Mouse (Mus musculus) kidney, postnatal 4 days (tissue): Measurements from ENCODE around the gene Gm45837.

Source experiments
- DNase-seq, 2 experiments: peaks; one replicate each; pipeline ENCODE4 v3.0.0; 2021; ENCODE audit warnings: mixed read lengths in 2 of 2

The Gm45837 gene

GRCm38 (mm10) chr7:101471423-101471822 lies 60.7 kb downstream of the Gm45837 start:
- DNase-seq: no peak

DNA sequence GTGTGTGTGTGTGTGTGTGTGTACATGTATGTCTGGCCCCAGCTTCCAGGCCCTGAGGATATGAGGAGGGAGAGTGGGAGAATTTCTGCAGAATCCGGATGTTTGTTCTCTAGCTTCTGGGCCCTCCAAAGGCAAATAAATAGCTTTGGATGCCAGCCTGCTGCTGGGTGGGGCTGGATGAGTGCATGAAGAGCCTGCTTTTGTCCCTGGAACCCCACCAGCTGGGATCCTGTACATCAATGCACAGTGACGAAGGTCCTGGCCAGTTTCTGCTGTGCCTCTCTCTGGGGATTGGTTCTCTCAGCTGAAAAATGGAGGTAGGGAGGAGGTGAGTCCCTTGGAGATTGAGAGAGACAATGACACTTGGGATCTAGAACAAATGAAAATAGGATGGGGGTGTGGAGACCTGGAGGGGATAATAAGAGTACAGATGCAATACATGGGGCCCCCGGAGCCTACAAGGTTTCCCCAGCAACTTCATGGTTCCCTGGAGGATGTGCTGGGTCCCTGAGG lies 61.3 kb downstream of the Gm45837 start:
- no peak for DNase-seq

DNA sequence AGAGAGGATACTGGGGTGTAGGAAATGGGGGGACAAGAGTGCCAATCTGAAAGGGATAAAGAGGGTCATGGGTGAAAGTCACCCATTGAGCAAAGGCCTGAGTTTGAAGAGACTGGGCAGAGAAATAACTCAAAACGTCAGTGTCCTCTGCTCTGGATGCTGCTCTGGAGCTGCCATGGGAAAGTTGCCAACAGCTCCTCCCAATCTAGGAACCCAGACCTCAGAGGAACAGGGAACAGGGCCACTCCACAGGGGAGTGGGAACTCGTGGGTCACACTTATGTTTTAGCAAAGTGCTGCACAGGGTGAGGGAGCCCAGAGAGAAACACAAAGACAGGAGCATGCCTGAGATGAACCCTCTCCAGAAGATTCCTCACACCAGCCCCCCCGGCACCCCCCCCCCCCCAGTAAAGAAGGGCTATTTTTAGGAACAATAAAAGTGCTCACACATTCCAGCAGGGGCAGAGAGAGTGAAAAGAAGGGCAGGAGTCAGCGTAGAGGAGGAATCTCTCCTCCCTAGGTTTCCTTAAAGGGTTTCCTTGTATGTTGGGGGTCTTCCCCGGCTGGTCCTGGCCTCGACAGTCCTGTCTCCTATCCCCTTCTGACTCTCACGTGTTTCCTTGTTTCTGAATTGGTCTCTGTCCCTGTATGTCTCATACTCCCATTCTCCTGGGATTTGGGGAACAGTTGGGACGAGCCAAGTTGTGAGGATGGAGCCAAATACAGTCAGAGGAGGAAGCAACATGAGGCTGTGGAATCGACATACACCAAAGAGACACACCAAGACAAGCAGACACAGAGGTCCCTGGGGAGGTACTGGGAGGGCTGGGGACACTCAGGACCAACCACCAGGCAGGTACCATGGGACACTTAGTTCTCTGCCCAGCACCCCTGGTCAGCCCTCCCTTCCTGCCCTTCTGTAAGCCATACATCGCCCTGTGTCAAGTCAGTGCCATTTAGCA lies 62.2 kb downstream of the Gm45837 start:
- no peak for DNase-seq

DNA sequence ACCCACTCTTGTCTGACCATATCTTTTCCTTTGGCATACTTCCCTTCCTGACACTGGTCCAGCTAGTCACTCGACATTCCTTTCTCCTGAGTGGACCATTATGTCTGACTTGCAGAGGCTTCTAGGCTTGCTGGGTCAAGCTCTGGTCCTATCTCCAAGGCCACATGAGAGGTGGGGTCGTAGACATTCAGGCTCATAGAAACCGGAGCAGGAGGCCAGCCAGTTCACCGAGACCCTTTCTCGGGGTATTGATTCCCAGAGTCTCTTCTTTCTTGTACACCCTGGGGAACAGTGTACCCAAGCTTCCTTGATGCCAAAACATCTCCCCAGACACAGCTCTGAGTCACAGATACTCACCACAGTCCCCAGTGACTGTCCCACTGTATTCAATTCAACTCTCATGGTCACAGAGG lies 63.7 kb downstream of the Gm45837 start:
- no peak for DNase-seq

DNA sequence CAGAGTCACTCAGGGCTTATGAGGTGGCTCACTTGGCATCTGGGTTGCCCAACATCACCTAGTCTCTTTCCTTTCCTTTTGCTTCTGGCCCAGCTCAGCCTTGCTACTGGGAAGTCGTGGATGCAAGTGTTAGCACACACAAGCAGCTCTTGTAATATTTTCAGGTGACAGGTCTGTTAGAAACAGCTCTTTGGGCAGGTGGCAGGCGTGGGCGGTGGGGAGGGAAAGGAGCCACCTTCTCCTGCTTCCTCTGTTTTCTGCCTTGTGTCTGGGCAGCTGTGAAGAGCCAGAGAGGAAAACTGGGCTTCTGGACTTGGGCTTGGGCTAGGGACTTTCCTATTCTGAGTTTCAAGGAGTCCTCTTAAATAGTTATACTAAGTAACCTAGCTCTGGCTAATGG lies 65.3 kb downstream of the Gm45837 start:
- DNase-seq: no peak

DNA sequence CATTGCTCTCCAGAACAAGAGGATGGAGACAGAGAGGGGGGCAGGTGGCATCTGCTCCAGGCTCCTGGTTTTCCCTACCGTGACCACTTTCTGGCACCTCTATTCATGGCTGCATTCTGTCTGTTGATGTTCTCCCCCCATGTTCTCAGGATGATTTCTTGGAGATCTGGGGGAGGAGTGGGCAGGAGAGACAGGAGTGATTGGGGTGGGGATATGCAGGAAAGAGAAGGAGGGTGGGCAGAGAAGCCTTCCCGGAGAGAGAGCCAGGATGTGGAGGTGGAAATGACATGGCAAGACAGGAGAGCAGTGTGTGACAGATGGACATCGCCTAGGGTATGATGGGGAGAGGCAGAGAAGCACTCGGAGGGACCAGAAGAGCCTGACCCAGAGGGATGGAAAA lies 65.8 kb downstream of the Gm45837 start:
- DNase-seq: no peak

GRCm38 (mm10) chr7:101477200-101477599 lies 66.5 kb downstream of the Gm45837 start:
- DNase-seq: peak; percentile 57 to 61

DNA sequence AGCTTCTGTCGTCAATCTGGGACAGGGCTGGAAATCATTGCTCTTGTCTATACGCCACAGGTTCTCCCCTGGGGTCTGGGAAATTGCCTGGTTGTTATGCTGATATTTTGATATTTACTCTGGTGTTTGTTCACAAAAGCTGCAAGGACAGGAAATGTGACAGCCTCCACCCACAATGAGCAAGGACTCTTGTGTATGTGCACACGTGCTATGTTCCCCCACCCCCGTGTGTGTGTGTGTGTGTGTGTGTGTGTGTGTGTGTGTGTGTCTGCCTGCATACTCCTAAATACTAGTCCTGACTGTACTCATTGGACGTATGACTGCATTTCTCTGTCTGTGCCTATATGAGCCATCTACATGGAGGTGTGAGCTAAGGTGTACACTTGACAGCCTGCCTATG lies 67.4 kb downstream of the Gm45837 start:
- DNase-seq: no peak

DNA sequence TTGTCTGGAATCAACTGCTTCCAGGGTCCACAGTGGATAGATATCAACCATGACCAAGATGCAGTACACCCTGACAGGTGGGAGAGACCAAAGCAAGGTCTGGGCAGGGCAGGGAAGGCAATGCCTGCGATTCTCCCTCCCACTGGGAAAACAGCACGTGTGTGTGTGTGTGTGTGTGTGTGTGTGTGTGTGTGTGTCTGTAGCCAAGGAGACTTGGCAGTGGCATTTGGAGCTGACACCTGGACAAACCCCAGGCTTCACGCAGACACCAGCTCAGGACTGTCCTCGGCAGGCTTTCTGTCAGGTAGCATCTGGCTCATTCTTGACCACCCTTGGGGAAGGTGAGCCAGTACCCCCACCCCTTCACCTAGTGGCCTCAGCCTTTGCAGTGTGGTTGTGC lies 69.2 kb downstream of the Gm45837 start:
- no peak for DNase-seq

DNA sequence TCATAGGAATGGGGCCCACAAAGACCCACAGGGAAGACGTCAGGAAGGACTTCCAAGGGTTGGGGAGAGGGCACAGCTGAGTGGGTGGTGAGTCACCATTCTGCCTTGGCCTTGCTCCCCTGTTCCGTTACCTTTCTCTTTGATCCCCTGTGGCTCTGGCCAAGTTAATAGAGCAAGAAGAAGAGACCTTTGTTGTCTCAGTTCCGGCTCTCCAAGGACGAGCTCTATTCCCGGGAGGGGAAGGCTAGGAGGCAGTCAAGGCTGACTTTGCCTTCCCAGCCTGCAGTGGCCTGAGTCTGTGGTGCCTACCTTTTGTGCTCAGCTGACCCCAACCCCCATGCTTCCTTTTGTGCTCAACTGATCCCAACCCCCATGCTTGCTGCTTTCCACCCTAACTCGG lies 70.0 kb downstream of the Gm45837 start:
- no peak for DNase-seq

DNA sequence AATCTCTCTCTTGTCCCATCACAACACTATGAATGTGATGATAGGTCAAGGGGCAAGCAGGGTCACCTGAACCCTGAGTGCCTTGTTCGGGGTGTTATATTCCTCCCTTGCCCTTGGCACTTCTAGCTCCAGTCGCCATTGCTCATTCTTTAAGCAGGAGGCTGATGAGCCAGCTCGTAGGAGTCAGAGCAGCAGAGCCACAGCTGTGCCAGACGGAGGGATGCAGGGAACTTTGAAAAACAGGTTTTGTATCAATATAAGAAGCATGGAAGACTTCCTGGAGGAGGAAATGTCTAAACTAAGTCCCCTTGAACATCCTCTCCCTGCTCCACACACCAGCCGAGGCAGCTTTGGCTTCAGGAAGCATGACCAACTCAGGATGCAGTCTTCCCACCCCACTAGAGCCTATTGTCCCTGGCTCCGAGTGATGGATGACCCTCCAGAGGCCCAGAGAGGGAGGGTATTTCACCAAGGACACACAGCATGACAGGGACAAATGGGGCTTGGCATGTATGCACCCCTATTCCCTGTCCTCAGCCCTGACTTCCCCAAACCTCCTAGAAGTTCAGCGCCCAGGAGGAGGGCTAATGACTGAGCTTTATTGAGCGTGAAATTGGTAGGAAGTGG lies 71.3 kb downstream of the Gm45837 start:
- DNase-seq: peak; percentile 22 to 43

DNA sequence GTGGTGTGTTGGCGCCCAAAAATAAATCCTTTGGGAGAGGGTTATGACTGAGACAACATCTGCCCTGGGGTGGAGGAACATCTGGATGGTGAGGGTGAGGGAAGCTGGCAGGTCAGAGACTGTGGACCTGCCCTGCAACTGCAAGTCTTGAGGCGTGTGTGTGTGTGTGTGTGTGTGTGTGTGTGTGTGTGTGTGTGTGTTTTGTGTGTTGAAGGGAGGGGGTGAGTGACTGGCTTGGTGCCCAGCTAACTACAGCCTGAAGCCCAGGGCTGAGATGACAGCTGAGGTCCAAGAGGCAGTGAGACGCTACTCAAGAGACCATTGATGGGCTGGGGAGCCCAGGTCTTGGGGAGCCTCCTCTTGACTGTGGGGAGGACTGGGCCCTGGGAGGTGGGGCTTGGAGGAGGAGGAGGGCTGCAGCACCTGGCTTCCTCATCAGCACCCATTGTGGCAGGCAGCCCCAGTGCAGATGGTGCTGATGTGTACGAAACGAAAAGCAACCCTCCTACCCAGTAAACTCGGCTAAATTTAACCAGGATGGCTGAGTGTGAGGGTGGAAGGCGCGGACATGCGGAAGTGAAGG lies 71.9 kb downstream of the Gm45837 start:
- DNase-seq: peak; percentile 35 to 54

DNA sequence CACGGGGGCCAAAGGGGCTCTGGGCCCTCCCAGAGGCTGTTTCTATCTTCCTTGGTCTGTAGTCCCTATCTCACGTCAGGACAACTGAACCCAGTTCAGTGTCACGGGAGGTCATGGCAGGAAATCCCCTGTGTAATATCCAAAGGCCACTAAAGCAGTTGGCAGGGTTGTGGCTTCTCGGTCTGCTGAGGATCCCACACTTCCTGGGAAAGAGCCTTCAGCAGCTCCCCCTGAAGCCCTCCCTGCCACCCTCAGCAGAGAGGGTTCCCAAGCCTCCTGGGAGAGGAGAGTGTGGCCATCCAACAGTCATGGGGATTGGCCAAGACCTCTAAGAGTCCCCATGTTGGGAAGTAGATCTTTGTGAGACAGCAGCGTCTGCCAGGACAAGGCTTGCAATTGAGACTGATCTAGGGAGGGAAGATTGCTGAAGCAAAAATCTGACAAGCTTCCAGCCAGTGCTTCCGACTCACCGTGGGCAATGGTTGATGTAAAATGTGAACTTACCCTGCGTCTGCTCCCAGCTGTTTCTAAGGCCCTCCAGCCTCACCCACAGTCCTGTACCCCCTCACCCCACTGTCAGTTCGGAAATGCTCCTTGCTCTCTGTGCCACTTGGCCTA lies 72.9 kb downstream of the Gm45837 start:
- no peak for DNase-seq

DNA sequence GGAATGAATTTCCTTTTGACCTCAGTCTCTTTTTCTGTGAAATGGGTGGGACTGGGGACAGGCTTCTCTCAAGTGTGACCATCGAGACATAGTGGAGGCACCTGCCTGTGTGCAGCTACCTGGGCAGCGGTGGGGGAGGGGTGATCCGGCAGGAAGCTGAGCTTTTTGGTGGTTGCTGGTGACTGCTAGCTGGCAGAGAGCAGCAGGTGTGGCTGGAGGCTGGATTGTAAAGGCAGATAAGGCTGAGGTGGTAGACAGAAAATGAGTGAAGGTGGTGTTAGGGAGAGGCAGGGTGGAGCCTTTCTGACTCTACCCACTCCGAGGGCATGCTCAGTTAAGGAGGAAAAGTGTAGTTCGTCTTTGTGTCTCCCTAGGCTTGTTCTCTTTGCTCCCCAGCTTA lies 76.4 kb downstream of the Gm45837 start:
- no peak for DNase-seq

- DNase-seq: peak in 1 of 2 experiments; percentile 30
Observed at GRCm38 (mm10) chr7:101490952-101491351, 80.3 kb downstream of the Gm45837 start.

GRCm38 (mm10) chr7:101498385-101498784 lies 87.7 kb downstream of the Gm45837 start:
- DNase-seq: no peak

GRCm38 (mm10) chr7:101499251-101499650 lies 88.6 kb downstream of the Gm45837 start:
- DNase-seq: no peak

DNA sequence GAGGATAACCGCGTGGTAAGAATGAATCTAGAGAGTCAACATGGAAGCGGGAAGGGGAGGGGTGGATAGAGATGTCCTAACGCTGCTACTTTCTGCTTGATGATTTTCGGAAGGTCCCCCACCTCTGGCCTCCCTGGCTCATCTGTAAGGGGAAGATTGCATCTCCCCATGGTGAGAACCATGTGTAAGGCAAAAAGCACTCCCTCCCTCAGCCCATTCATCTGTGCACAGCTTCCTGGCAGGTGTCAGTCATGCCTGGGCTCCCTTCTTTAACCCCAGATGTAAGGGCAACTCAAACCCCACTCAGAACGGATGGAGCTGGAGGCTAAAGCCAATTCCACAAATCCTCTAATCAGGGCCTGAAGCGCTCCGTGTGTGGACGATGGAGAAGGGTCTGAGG lies 89.0 kb downstream of the Gm45837 start:
- DNase-seq: no peak

GRCm38 (mm10) chr7:101501236-101501635 lies 90.5 kb downstream of the Gm45837 start:
- no peak for DNase-seq

- DNase-seq: peak; percentile 41 to 45
Observed at GRCm38 (mm10) chr7:101501675-101502074, 91.0 kb downstream of the Gm45837 start.

- DNase-seq: peak; percentile 73 to 80
Observed at GRCm38 (mm10) chr7:101503351-101503750, 92.7 kb downstream of the Gm45837 start.

- no peak for DNase-seq
Observed at GRCm38 (mm10) chr7:101503803-101504202, 93.1 kb downstream of the Gm45837 start.

GRCm38 (mm10) chr7:101504507-101504906 lies 93.8 kb downstream of the Gm45837 start:
- peak; percentile 66 for DNase-seq
